Mouse (Mus musculus) lung, postnatal 10 days (tissue): Measurements from ENCODE around the gene Rcor1.
A peak's percentile ranks its signal among the peaks of the same experiment; 100 is the strongest.

ENCODE experiments used
- DNase-seq: peaks from one replicate; pipeline ENCODE4 v3.0.0; 2021

Rcor1 gene

GRCm38 (mm10) chr12:111071009-111071408 is 31.9 kb downstream of the Rcor1 start:
- DNase-seq, result no peak

- peak; percentile 25 for DNase-seq
These were observed 32.5 kb downstream of the Rcor1 start for GRCm38 (mm10) chr12:111071477-111072152.

GRCm38 (mm10) chr12:111076385-111076965 is 37.3 kb downstream of the Rcor1 start:
- no peak for DNase-seq

DNA sequence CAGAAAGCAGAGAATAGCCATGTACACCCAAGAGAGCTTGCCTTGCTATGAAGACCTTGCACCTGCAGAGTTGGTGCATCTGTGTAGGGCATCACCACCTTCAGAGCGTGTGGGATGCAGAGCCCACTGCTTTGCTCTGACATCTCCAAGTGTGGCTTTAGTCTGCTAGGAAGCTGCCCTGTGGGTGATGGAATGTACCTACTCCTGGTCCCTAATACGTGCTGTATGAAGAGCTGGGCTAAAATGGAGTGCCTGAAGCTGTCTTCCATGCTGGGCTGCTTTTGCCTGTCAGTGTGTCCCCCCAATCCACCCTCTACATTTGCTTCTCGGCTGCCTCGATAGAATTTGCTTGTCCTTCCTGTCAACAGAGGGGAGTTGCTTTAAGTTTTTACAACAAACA is 46.4 kb downstream of the Rcor1 start:
- no peak for DNase-seq

- DNase-seq, result no peak
These were observed 47.9 kb downstream of the Rcor1 start for GRCm38 (mm10) chr12:111087066-111087465.

GRCm38 (mm10) chr12:111088186-111088585 is 49.0 kb downstream of the Rcor1 start:
- DNase-seq, result peak; percentile 81

GRCm38 (mm10) chr12:111088731-111089141 is 49.6 kb downstream of the Rcor1 start:
- no peak for DNase-seq

DNA sequence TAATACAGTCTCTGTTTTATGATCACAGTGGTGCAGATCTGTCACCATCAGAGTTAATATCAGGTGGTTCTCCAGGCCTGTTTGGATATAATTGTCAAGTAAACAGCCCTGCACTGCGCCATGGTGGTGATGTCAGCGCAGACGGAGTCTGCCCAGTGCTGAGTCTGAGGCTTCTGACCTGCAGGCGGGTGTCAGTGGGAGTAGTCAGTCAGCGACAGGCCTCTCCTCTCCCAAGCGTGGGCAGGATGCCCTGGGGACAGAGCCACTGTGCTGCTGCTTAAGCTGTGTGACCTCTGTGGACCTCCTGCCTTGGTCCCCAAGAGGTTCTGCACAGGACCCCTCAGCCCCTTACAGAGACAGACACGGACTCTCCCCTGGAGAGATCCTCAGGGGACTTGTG is 50.0 kb downstream of the Rcor1 start:
- DNase-seq, result peak; percentile 64

- no peak for DNase-seq
These were observed 51.6 kb downstream of the Rcor1 start for GRCm38 (mm10) chr12:111090801-111091200.

DNA sequence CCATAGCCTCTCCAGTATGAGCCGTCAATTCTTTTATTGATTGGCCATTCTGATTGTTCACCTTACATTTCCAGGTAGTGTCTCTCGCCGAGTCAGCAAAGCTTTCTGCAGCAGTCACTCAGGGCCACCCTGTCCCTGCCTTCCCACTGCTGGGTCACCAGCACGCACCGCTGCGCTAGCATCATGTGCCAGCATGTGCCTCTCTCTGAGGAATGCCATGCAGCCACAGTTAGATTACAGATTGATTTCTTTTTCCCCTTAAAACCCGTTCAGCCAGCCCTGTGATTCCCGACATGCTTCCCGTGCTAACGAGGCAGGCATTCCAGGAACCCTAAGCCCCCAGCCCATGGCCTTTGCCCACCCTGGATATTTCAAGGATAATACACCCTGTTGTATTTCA is 52.8 kb downstream of the Rcor1 start:
- no peak for DNase-seq

DNA sequence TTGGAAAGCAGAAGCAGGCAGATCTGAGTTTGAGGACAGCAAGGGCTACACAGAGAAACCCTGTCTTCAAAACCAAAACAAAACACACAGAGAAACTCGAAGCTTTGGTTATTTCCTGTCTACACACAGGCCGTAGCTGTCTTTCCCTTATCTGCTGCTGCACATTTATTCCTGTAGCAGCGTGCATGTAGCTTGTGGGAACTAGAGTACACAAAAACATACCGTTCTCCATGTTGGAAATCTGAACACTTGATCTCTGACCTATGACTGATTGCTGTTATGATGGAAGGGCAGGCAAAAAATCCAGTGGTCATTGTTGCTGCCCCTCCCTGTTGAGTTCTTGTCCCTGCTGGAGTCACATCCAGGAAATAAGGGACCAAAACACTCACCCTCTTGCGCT is 54.9 kb downstream of the Rcor1 start:
- peak; percentile 40 for DNase-seq

- no peak for DNase-seq
These were observed 55.9 kb downstream of the Rcor1 start for GRCm38 (mm10) chr12:111095086-111095485.

DNA sequence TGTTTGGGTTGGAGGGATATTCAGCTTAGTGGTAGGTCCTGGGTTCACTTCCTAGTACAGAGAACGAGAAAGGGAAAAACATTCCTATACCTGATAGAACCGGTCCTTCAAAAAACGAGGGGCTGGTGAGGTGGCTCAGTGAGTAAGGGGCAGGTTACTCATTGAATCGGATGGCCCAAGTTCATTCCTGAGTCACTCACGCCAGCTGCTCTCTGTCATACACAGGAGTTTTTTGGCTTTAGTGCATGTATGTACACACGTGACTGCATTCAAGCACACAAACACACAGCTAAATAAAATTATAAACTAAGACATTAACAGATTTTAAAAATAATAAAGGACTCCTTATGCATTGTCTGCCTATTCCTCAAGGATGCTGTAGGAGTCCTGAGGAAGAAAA is 57.1 kb downstream of the Rcor1 start:
- DNase-seq, result no peak

- no peak for DNase-seq
These were observed 57.9 kb downstream of the Rcor1 start for GRCm38 (mm10) chr12:111097036-111097435.

GRCm38 (mm10) chr12:111111176-111111575 is 72.0 kb downstream of the Rcor1 start:
- no peak for DNase-seq

- DNase-seq, result no peak
These were observed 75.4 kb downstream of the Rcor1 start for GRCm38 (mm10) chr12:111114593-111114992.

GRCm38 (mm10) chr12:111119506-111120085 is 80.4 kb downstream of the Rcor1 start:
- DNase-seq, result no peak

GRCm38 (mm10) chr12:111120976-111121645 is 82.0 kb downstream of the Rcor1 start:
- DNase-seq, result no peak

DNA sequence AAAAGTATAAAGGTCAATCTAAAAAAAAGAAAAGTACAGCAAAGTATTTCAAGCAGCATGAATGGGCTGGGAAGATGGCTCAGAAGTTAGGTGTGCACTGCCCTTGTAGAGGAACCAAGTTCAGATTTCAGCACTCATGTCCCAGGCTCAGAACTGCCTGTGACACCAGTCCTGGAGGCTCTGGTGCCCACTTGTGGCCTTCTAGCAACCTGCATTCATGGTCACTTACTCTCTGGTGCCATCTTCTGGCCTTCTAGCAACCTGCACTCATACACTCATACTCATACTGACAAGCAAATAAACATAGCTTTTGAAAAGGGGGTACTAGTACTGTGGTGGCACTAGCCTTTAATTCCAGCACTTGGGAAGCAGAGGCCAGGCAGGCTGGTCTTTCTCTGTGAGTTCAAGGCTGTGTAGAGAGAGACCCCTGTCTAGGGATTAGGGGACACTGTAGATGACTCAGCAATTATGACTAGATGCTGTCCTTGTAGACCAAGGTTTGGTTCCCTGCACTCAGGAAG is 83.2 kb downstream of the Rcor1 start:
- peak; percentile 16 for DNase-seq

GRCm38 (mm10) chr12:111124601-111125260 is 85.6 kb downstream of the Rcor1 start:
- no peak for DNase-seq

- DNase-seq, result no peak
These were observed 86.5 kb downstream of the Rcor1 start for GRCm38 (mm10) chr12:111125666-111126065.

DNA sequence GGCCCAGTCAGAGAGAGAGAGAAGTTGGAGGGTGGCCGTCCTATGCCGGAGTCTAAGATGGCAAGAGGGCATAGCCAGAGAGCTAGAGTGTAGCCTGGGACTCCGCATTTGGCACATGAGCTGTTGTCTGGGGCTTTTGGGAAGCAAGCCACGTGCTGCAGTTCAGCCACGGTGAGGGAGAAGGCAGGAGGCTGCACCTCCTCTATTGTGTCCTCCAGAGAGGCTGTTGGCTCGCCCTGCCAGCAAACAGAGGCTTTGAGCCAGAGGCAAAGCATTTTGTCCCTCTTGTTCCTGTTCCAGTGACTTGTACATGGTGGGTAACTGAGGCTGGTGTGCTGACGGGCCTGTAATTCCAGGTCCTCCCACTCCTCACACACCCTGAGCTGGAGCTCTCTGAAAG is 95.0 kb downstream of the Rcor1 start:
- DNase-seq, result peak; percentile 10
